Mouse (Mus musculus) ovary, adult 10 weeks (tissue): Measurements from ENCODE around the gene Gnb5. TPM values are rescaled to one million over a fixed set of nuclear protein-coding genes. Genes with fewer than 3 reads are reported as not detected.

Experiments used
- polyA plus RNA-seq: library from polyadenylated mRNA; stranded (reverse); fragments of 350-450 nt; fragmentation: Illumina TruSeq; extraction: RNeasy Lipid Tissue Mini Kit (QIAGEN cat#74804); gene quantifications from one replicate; pipeline ENCODE4 v1.2.3, GENCODE M21; 2014

Gene Gnb5
- 27.0 TPM for polyA plus RNA-seq

GRCm38 (mm10) chr9:75306126-75306898 is at the start of gene Gnb5:
Gnb5 (plus strand) TSS chr9:75306288.

GRCm38 (mm10) chr9:75347458-75347857 is 41.4 kb downstream of the Gnb5 start, which contains the start of gene Bcl2l10:
Bcl2l10 (plus strand) TSS chr9:75347758.

Other genes with a start within 250 kb of the Gnb5 start
- gene Myo5a, start 235.3 kb upstream of the Gnb5 start, polyA plus RNA-seq: 70.2 TPM
- 7.1 TPM for gene Myo5c, start 74.3 kb upstream of the Gnb5 start, polyA plus RNA-seq
- gene Bcl2l10, start 41.5 kb downstream of the Gnb5 start, polyA plus RNA-seq: 37.1 TPM
- gene Mapk6, start 103.7 kb downstream of the Gnb5 start, polyA plus RNA-seq: 63.2 TPM
- 56.4 TPM for gene Leo1, start 135.2 kb downstream of the Gnb5 start, polyA plus RNA-seq